Mouse (Mus musculus) kidney, adult 2 months (tissue): Measurements from ENCODE around the gene Hsd17b11.

ENCODE experiments used
- CTCF ChIP-seq: fragments of 200-500 bp; conservative IDR thresholded peaks from 2 replicates; pipeline ENCODE4 v1.5.1; 2011; ENCODE audit warnings: low read depth, mild to moderate bottlenecking, control low read depth, low read length, moderate library complexity, mixed read lengths; ENCODE audit not compliant: insufficient read depth, insufficient read length
- POLR2A ChIP-seq: fragments of 200-500 bp; IDR thresholded peaks from one replicate; pipeline ENCODE4 v1.6.1; 2011; ENCODE audit warnings: low read depth, low read length, control low read depth

DNA sequence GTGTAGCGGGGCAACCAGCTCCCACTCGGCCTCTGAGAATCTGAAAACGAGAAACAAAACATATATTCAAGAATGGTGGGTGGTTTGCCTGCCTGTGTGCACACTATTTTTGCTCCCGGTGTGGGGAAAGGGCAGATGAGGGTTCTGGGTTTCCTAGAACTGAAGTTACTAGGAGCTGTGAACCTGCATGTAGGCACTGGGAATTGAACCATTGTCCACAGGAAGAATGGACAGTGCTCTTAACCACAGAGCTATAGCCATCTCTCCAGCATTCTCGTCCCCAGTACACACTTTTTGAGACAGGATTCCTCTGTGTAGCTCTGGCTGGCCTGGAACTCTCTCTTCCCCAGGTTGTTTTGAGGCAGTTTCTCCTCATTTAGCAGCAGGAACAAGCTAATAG lies 839 bp upstream of the Hsd17b11 start:
- no peak for TF ChIP-seq POLR2A
- no peak for TF ChIP-seq CTCF
